Mouse (Mus musculus): ENCODE measurements around the gene Cep68. TPM values are rescaled to one million over a fixed set of nuclear protein-coding genes. Genes with fewer than 3 reads are reported as not detected.

The Cep68 gene
- polyA plus RNA-seq (2014; fragmentation: Illumina TruSeq; extraction: RNeasy Lipid Tissue Mini Kit (QIAGEN cat#74804); ENCODE audit: low read depth, low replicate concordance), result 8.1 TPM

DNA sequence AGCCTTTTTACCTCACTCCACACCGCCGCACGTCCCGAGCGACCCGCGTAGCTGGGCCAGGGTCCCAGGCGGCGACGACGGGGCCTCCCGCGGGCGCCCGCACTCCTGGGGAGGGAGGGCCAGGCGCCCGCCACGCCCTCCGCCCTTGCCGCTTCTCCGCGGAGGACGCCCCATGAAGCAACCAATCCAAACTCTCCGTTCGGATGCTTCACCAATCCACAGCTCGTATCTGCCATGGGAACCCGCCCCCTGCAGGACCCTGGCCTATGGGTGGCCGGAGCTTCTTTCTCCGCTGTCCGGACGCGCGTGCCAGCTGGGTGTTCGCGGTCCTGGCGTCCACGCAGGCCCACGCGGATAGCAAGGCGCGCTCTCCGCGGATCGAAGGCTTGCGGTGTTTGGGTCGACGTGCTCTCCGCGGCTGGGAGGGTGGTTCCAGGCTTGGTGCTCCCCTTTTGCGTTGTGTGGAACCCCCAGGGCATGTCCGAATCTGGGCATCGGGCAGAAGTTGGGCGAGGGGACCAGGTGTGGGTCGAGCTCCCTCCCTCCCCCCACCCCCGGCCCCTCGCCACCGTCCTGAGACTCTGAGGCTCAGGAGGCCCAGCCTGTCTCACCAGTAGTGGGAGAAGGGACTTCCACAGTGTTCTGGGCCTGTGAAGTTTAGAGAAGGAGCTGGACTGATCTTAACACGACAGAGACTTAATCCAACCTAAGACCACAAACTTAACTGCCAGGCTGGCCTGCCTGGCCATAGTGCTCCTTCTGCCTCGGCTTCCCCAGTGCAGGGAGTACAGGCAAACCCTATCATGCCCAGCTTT is at the start of gene Cep68:
Gene Cep68 (minus strand): TSS at position 134 of the 815 bp plus-strand sequence.

DNA sequence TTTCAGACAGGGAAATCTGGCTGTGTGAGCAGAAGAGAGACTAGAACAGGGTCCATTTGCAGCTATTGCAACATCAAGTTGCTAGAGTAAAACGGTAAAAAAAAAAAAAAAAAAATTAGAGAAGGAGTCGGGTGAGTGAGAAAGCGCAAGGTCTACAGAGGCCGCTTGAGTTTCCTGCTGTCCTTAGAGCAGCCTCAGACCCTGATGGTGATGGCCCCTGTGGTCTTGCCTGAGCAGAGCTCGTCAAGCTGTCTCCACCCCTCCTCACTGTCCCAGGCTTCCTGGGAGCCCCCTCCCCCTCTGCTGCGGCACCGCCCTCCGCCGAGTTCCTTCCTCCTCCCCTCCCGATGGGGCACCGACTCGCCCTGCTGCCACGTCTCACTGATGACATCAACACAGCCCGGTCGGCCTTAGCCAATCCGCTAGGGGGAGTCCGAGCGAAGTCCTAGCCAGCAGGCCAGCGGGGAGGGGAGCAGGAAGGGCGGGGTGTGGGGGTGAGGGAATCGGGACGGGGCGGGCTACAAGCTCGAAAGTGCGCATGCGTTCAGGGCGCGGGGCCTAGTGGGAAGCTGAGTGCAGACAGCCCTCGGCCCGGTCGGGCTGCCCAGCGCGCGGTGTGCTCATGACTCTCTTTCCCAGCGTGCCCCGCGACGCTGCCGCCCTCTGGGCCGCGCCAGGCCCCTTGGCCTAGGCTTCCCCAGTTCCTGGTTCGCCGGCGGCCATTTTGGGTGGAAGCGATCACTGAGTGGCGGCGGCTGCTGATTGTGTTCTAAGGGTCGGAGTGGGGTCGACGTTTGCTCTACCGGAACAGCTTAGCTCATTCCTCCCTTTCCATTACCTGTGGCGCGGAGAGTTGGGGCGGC is 48.3 kb downstream of the Cep68 start, which contains the start of gene Rab1a:
Gene Rab1a (plus strand): TSS at position 720 of the 863 bp plus-strand sequence.

Other genes with a start within 250 kb of the Cep68 start
- 139 TPM for gene Actr2, start 136.5 kb downstream of the Cep68 start, polyA plus RNA-seq (2014; fragmentation: Illumina TruSeq; extraction: RNeasy Lipid Tissue Mini Kit (QIAGEN cat#74804); ENCODE audit: low read depth, low replicate concordance)
- 292 TPM for gene Rab1a, start 48.0 kb downstream of the Cep68 start, polyA plus RNA-seq (2014; fragmentation: Illumina TruSeq; extraction: RNeasy Lipid Tissue Mini Kit (QIAGEN cat#74804); ENCODE audit: low read depth, low replicate concordance)
- 1.4 TPM for gene Slc1a4, start 83.3 kb upstream of the Cep68 start, polyA plus RNA-seq (2014; fragmentation: Illumina TruSeq; extraction: RNeasy Lipid Tissue Mini Kit (QIAGEN cat#74804); ENCODE audit: low read depth, low replicate concordance)

All from liver, adult 10 weeks (tissue).